Mouse (Mus musculus): ENCODE results near the gene Aatk. TPM values are rescaled to one million over a fixed set of nuclear protein-coding genes. Genes with fewer than 3 reads are reported as not detected.

The Aatk gene
- 4.2 and 4.5 TPM in 2 replicates for polyA plus RNA-seq (2014; fragmentation: Nextera tagmentation; extraction: Ambion mirVana)

GRCm38 (mm10) chr11:120046553-120047191, at the start of gene Aatk:
TSS of gene Aatk (minus strand) at chr11:120047167.
- Histone ChIP-seq H3K36me3 (ENCODE audit: control insufficient read depth, insufficient read depth, low read length) (no peaks in the 10 kb centered on the region), H3K9me3 (ENCODE audit: control insufficient read depth, low read length) (no peaks in the 10 kb centered on the region), H3K27ac (ENCODE audit: low read depth) (no peak within 1 kb of the TSS), H3K9ac (ENCODE audit: low read length) (peak within 1 kb of the TSS; percentile 42), H3K4me1 (replicated peaks; ENCODE audit: control insufficient read depth, insufficient read depth, low read length) (peaks cover 24% of the 10 kb centered on the region), H3K4me2 (ENCODE audit: low read length) (peak within 1 kb of the TSS; percentile 93), H3K27me3 (replicated peaks; ENCODE audit: control insufficient read depth, insufficient read depth, low read length) (peaks cover 29% of the 10 kb centered on the region), H3K4me3 (ENCODE audit: low read depth, low read length) (peak within 1 kb of the TSS; percentile 55)
- 1% methylated on average over 53 of the region's 63 CpGs for WGBS
- DNase-seq (ENCODE audit: low spot score) (peak; percentile 75), ATAC-seq (replicated peaks; ENCODE audit: low FRiP score, low TSS enrichment, low read depth) (no peak)

GRCm38 (mm10) chr11:120092817-120093591, 46.0 kb upstream of the Aatk start:
- Histone ChIP-seq H3K36me3 (ENCODE audit: control insufficient read depth, insufficient read depth, low read length) (peaks cover 56% of the 10 kb centered on the region), H3K4me1 (replicated peaks; ENCODE audit: control insufficient read depth, insufficient read depth, low read length) (peaks cover 7% of the 10 kb centered on the region), H3K4me2 (ENCODE audit: low read length) (no peak overlapping the region), H3K9me3 (ENCODE audit: control insufficient read depth, low read length) (no peaks in the 10 kb centered on the region), H3K27ac (ENCODE audit: low read depth) (no peak overlapping the region), H3K9ac (ENCODE audit: low read length) (no peak overlapping the region), H3K27me3 (replicated peaks; ENCODE audit: control insufficient read depth, insufficient read depth, low read length) (no peaks in the 10 kb centered on the region), H3K4me3 (ENCODE audit: low read depth, low read length) (no peak overlapping the region)
- 76% methylated on average over 23 of the region's 23 CpGs for WGBS
- DNase-seq (ENCODE audit: low spot score) (no peak), ATAC-seq (replicated peaks; ENCODE audit: low FRiP score, low TSS enrichment, low read depth) (no peak; the same call in 1 of the 2 replicates)

- DNase-seq (ENCODE audit: low spot score) (no peak), ATAC-seq (replicated peaks; ENCODE audit: low FRiP score, low TSS enrichment, low read depth) (no peak)
- Histone ChIP-seq H3K4me3 (ENCODE audit: low read depth, low read length) (no peak overlapping the region), H3K27me3 (replicated peaks; ENCODE audit: control insufficient read depth, insufficient read depth, low read length) (no peaks in the 10 kb centered on the region), H3K4me1 (replicated peaks; ENCODE audit: control insufficient read depth, insufficient read depth, low read length) (peaks cover 5% of the 10 kb centered on the region), H3K9ac (ENCODE audit: low read length) (no peak overlapping the region), H3K36me3 (ENCODE audit: control insufficient read depth, insufficient read depth, low read length) (peaks cover 48% of the 10 kb centered on the region), H3K9me3 (ENCODE audit: control insufficient read depth, low read length) (no peaks in the 10 kb centered on the region), H3K4me2 (ENCODE audit: low read length) (no peak overlapping the region), H3K27ac (ENCODE audit: low read depth) (no peak overlapping the region)
- 89% methylated on average over 4 of the region's 4 CpGs for WGBS
Measured at GRCm38 (mm10) chr11:120090661-120091060, 43.7 kb upstream of the Aatk start.

GRCm38 (mm10) chr11:120086702-120087152, 39.8 kb upstream of the Aatk start, which contains the start of gene Cep131:
TSS of gene Cep131 (minus strand) at chr11:120086827.
- Histone ChIP-seq H3K36me3 (ENCODE audit: control insufficient read depth, insufficient read depth, low read length) (peaks cover 23% of the 10 kb centered on the region), H3K9ac (ENCODE audit: low read length) (peak within 1 kb of the TSS; percentile 55), H3K4me2 (ENCODE audit: low read length) (peak within 1 kb of the TSS; percentile 83), H3K9me3 (ENCODE audit: control insufficient read depth, low read length) (no peaks in the 10 kb centered on the region), H3K4me3 (ENCODE audit: low read depth, low read length) (peak within 1 kb of the TSS; percentile 50), H3K27me3 (replicated peaks; ENCODE audit: control insufficient read depth, insufficient read depth, low read length) (no peaks in the 10 kb centered on the region), H3K4me1 (replicated peaks; ENCODE audit: control insufficient read depth, insufficient read depth, low read length) (peaks cover 8% of the 10 kb centered on the region), H3K27ac (ENCODE audit: low read depth) (peak within 1 kb of the TSS; percentile 65)
- DNase-seq (ENCODE audit: low spot score) (peak; percentile 97), ATAC-seq (replicated peaks; ENCODE audit: low FRiP score, low TSS enrichment, low read depth) (peak; percentile 97)
- WGBS = under 1% methylated on average over 42 of the region's 42 CpGs

- H3K4me1 ChIP-seq (replicated peaks; ENCODE audit: control insufficient read depth, insufficient read depth, low read length) = peaks cover 8% of the 10 kb centered on the region
- ATAC-seq (replicated peaks; ENCODE audit: low FRiP score, low TSS enrichment, low read depth) = peak; percentile 44
- peak; percentile 75 for DNase-seq (ENCODE audit: low spot score)
- peak overlapping the region; percentile 65 for H3K27ac ChIP-seq (ENCODE audit: low read depth)
- peak overlapping the region; percentile 55 for H3K9ac ChIP-seq (ENCODE audit: low read length)
- no peaks in the 10 kb centered on the region for H3K9me3 ChIP-seq (ENCODE audit: control insufficient read depth, low read length)
- peak overlapping the region; percentile 83 for H3K4me2 ChIP-seq (ENCODE audit: low read length)
- H3K27me3 ChIP-seq (replicated peaks; ENCODE audit: control insufficient read depth, insufficient read depth, low read length) = no peaks in the 10 kb centered on the region
- peaks cover 21% of the 10 kb centered on the region for H3K36me3 ChIP-seq (ENCODE audit: control insufficient read depth, insufficient read depth, low read length)
- peak overlapping the region; percentile 50 for H3K4me3 ChIP-seq (ENCODE audit: low read depth, low read length)
- under 1% methylated on average over 25 of the region's 25 CpGs for WGBS
Measured at GRCm38 (mm10) chr11:120085891-120086627, 39.1 kb upstream of the Aatk start.

- no peak overlapping the region for H3K4me3 ChIP-seq (ENCODE audit: low read depth, low read length)
- ATAC-seq (replicated peaks; ENCODE audit: low FRiP score, low TSS enrichment, low read depth) (no peak), DNase-seq (ENCODE audit: low spot score) (no peak)
- H3K9ac ChIP-seq (ENCODE audit: low read length) = no peak overlapping the region
- no peak overlapping the region for H3K4me2 ChIP-seq (ENCODE audit: low read length)
- no peak overlapping the region for H3K27ac ChIP-seq (ENCODE audit: low read depth)
- peaks cover 69% of the 10 kb centered on the region for H3K36me3 ChIP-seq (ENCODE audit: control insufficient read depth, insufficient read depth, low read length)
- no peaks in the 10 kb centered on the region for H3K9me3 ChIP-seq (ENCODE audit: control insufficient read depth, low read length)
- WGBS = 80% methylated on average over 6 of the region's 6 CpGs
- no peaks in the 10 kb centered on the region for H3K4me1 ChIP-seq (replicated peaks; ENCODE audit: control insufficient read depth, insufficient read depth, low read length)
- no peaks in the 10 kb centered on the region for H3K27me3 ChIP-seq (replicated peaks; ENCODE audit: control insufficient read depth, insufficient read depth, low read length)
Measured at GRCm38 (mm10) chr11:120080282-120080681, 33.3 kb upstream of the Aatk start.

GRCm38 (mm10) chr11:120076191-120076590, 29.2 kb upstream of the Aatk start:
- H3K9me3 ChIP-seq (ENCODE audit: control insufficient read depth, low read length) = no peaks in the 10 kb centered on the region
- 75% methylated on average over 3 of the region's 3 CpGs for WGBS
- DNase-seq (ENCODE audit: low spot score) (no peak), ATAC-seq (replicated peaks; ENCODE audit: low FRiP score, low TSS enrichment, low read depth) (no peak)
- no peaks in the 10 kb centered on the region for H3K4me1 ChIP-seq (replicated peaks; ENCODE audit: control insufficient read depth, insufficient read depth, low read length)
- H3K27ac ChIP-seq (ENCODE audit: low read depth) = no peak overlapping the region
- H3K27me3 ChIP-seq (replicated peaks; ENCODE audit: control insufficient read depth, insufficient read depth, low read length) = no peaks in the 10 kb centered on the region
- H3K4me2 ChIP-seq (ENCODE audit: low read length) = no peak overlapping the region
- H3K9ac ChIP-seq (ENCODE audit: low read length) = no peak overlapping the region
- H3K36me3 ChIP-seq (ENCODE audit: control insufficient read depth, insufficient read depth, low read length) = peaks cover 90% of the 10 kb centered on the region
- no peak overlapping the region for H3K4me3 ChIP-seq (ENCODE audit: low read depth, low read length)

GRCm38 (mm10) chr11:120072986-120073647, 26.1 kb upstream of the Aatk start:
- H3K27me3 ChIP-seq (replicated peaks; ENCODE audit: control insufficient read depth, insufficient read depth, low read length) = no peaks in the 10 kb centered on the region
- DNase-seq (ENCODE audit: low spot score) (no peak), ATAC-seq (replicated peaks; ENCODE audit: low FRiP score, low TSS enrichment, low read depth) (no peak)
- no peak overlapping the region for H3K4me3 ChIP-seq (ENCODE audit: low read depth, low read length)
- H3K9me3 ChIP-seq (ENCODE audit: control insufficient read depth, low read length) = no peaks in the 10 kb centered on the region
- H3K4me2 ChIP-seq (ENCODE audit: low read length) = no peak overlapping the region
- peaks cover 4% of the 10 kb centered on the region; the same call in 1 of the 2 replicates for H3K4me1 ChIP-seq (replicated peaks; ENCODE audit: control insufficient read depth, insufficient read depth, low read length)
- H3K9ac ChIP-seq (ENCODE audit: low read length) = no peak overlapping the region
- no peak overlapping the region for H3K27ac ChIP-seq (ENCODE audit: low read depth)
- peaks cover 82% of the 10 kb centered on the region for H3K36me3 ChIP-seq (ENCODE audit: control insufficient read depth, insufficient read depth, low read length)
- 88% methylated on average over 9 of the region's 9 CpGs for WGBS

All from intestine, embryonic 14.5 days (tissue).